Comparison of ENCODE assay signal across 9 mouse cellular contexts in genomic region chr9:57811793-57812733, GRCm38 (mm10). TPM values are rescaled to one million over a fixed set of nuclear protein-coding genes. Genes with fewer than 3 reads are reported as not detected.
A peak's percentile ranks its signal among the peaks of the same experiment; 100 is the strongest.
DNase-seq lines count a peak whose midpoint lies in the region; ATAC-seq and TF ChIP-seq lines count a peak whose summit lies in the region.
"Had no signal": no experiment of that assay in that cellular context is flagged by ENCODE, and none has a peak within 500 bp of the region (broad histone marks: within the 10 kb centered on the region; RNA-seq: fewer than 3 reads in every experiment).

No protein-coding gene starts in this region.

- H3K4me1 ChIP-seq in heart, embryonic 10.5 days = peaks cover 100% of the 10 kb centered on the region
- H3K4me1 ChIP-seq in midbrain, embryonic 10.5 days = peaks cover 88% of the 10 kb centered on the region
- H3K4me1 ChIP-seq in midbrain, postnatal 0 days (ENCODE audit: insufficient read depth, low read length) = peaks cover 24% of the 10 kb centered on the region; the same call in 1 of the 2 replicates
- peaks cover 67% of the 10 kb centered on the region for H3K4me1 ChIP-seq in hindbrain, embryonic 15.5 days (replicated peaks)
- peaks cover 4% of the 10 kb centered on the region; the same call in 1 of the 2 replicates for H3K4me1 ChIP-seq in stomach, postnatal 0 days (replicated peaks; ENCODE audit: control insufficient read depth, insufficient read depth)

- no peak for ATAC-seq in midbrain, postnatal 0 days (ENCODE audit: low FRiP score)
- ATAC-seq in hindbrain, embryonic 15.5 days (ENCODE audit: low FRiP score, low read depth) = no peak
- no peak for ATAC-seq in stomach, postnatal 0 days (ENCODE audit: low FRiP score, low TSS enrichment)

- DNase-seq in heart, embryonic 10.5 days (ENCODE audit: low spot score) = no peak
- DNase-seq in heart, adult 9 months (ENCODE audit: low spot score in 2 of 2) = no peak
- no peak for DNase-seq in midbrain, embryonic 10.5 days (ENCODE audit: low spot score)
- DNase-seq in midbrain, postnatal 0 days (ENCODE audit: low spot score) = no peak
- no peak for DNase-seq in stomach, postnatal 0 days (ENCODE audit: low spot score)
- DNase-seq in right cerebral cortex, adult 2 months (ENCODE audit: low spot score in 2 of 2) = no peak
- no peak for DNase-seq in ovary, adult 18-20 months (ENCODE audit: low spot score)

- no peaks in the 10 kb centered on the region for H3K27me3 ChIP-seq in heart, embryonic 10.5 days (ENCODE audit: insufficient read depth, poor library complexity, severe bottlenecking)
- H3K27me3 ChIP-seq in midbrain, embryonic 10.5 days (ENCODE audit: low read depth, poor library complexity, severe bottlenecking) = no peaks in the 10 kb centered on the region
- H3K27me3 ChIP-seq in midbrain, postnatal 0 days (ENCODE audit: insufficient read depth, low read length) = no peaks in the 10 kb centered on the region
- no peaks in the 10 kb centered on the region for H3K27me3 ChIP-seq in hindbrain, embryonic 15.5 days
- H3K27me3 ChIP-seq in stomach, postnatal 0 days (ENCODE audit: control insufficient read depth, insufficient read depth, low read length) = no peaks in the 10 kb centered on the region

- no peaks in the 10 kb centered on the region for H3K9me3 ChIP-seq in heart, embryonic 10.5 days
- H3K9me3 ChIP-seq in midbrain, embryonic 10.5 days (replicated peaks) = no peaks in the 10 kb centered on the region
- no peaks in the 10 kb centered on the region for H3K9me3 ChIP-seq in midbrain, postnatal 0 days (ENCODE audit: low read length)
- no peaks in the 10 kb centered on the region for H3K9me3 ChIP-seq in hindbrain, embryonic 15.5 days
- H3K9me3 ChIP-seq in stomach, postnatal 0 days (ENCODE audit: control insufficient read depth, low read length) = no peaks in the 10 kb centered on the region
- H3K9me3 ChIP-seq: limb, embryonic 15.5 days had no signal

- H3K4me2 ChIP-seq in midbrain, postnatal 0 days (ENCODE audit: low read depth, low read length, poor library complexity, severe bottlenecking) = no peak overlapping the region
- no peak overlapping the region for H3K4me2 ChIP-seq in hindbrain, embryonic 15.5 days
- H3K4me2 ChIP-seq in stomach, postnatal 0 days (replicated peaks; ENCODE audit: low read depth) = no peak overlapping the region
- H3K4me2 ChIP-seq: limb, embryonic 15.5 days had no signal

- WGBS in heart, embryonic 10.5 days = 11% methylated on average over 8 of the region's 8 CpGs
- WGBS in midbrain, embryonic 10.5 days = 38% methylated on average over 8 of the region's 8 CpGs
- 41% methylated on average over 8 of the region's 8 CpGs for WGBS in midbrain, postnatal 0 days
- WGBS in hindbrain, embryonic 15.5 days = 46% methylated on average over 8 of the region's 8 CpGs
- 56% methylated on average over 8 of the region's 8 CpGs for WGBS in stomach, postnatal 0 days

- peak overlapping the region; percentile 9; the same call in 1 of the 2 replicates for H3K4me3 ChIP-seq in heart, embryonic 10.5 days
- H3K4me3 ChIP-seq in midbrain, embryonic 10.5 days = no peak overlapping the region
- H3K4me3 ChIP-seq in midbrain, postnatal 0 days (ENCODE audit: low read depth, low read length) = no peak overlapping the region
- H3K4me3 ChIP-seq in hindbrain, embryonic 15.5 days = no peak overlapping the region
- no peak overlapping the region for H3K4me3 ChIP-seq in stomach, postnatal 0 days (ENCODE audit: low read depth, low read length)
- H3K4me3 ChIP-seq: limb, embryonic 15.5 days had no signal

- H3K36me3 ChIP-seq in heart, embryonic 10.5 days = peaks cover 31% of the 10 kb centered on the region
- H3K36me3 ChIP-seq in midbrain, embryonic 10.5 days = peaks cover 32% of the 10 kb centered on the region
- H3K36me3 ChIP-seq in midbrain, postnatal 0 days (ENCODE audit: insufficient read depth, low read length) = no peaks in the 10 kb centered on the region
- H3K36me3 ChIP-seq in hindbrain, embryonic 15.5 days = no peaks in the 10 kb centered on the region
- H3K36me3 ChIP-seq in stomach, postnatal 0 days (ENCODE audit: control insufficient read depth, insufficient read depth, low read length) = no peaks in the 10 kb centered on the region
- H3K36me3 ChIP-seq: limb, embryonic 15.5 days had no signal

- no peak overlapping the region for H3K9ac ChIP-seq in midbrain, postnatal 0 days (replicated peaks; ENCODE audit: low read length, poor library complexity, severe bottlenecking)
- H3K9ac ChIP-seq in hindbrain, embryonic 15.5 days = no peak overlapping the region
- no peak overlapping the region for H3K9ac ChIP-seq in stomach, postnatal 0 days (ENCODE audit: low read length)
- H3K9ac ChIP-seq: limb, embryonic 15.5 days had no signal

- TF ChIP-seq EP300 in stomach, postnatal 0 days (optimal IDR thresholded peaks at IDR 0.05) = no peak

- H3K27ac ChIP-seq in heart, embryonic 10.5 days = peak overlapping the region; percentile 75
- peak overlapping the region; percentile 15 for H3K27ac ChIP-seq in midbrain, embryonic 10.5 days (replicated peaks)
- H3K27ac ChIP-seq in midbrain, postnatal 0 days (ENCODE audit: low read depth, low read length) = no peak overlapping the region
- peak overlapping the region; percentile 40 for H3K27ac ChIP-seq in hindbrain, embryonic 15.5 days (replicated peaks)
- H3K27ac ChIP-seq in stomach, postnatal 0 days (replicated peaks) = no peak overlapping the region
- H3K27ac ChIP-seq: limb, embryonic 15.5 days had no signal

- no peak for TF ChIP-seq CTCF in midbrain, postnatal 0 days (IDR thresholded peaks at IDR 0.05)
- peak; percentile 10; the same call in 1 of the 2 replicates for TF ChIP-seq CTCF in stomach, postnatal 0 days (IDR thresholded peaks at IDR 0.05; ENCODE audit: low read depth)

RNA-seq across cellular contexts. Expression of gene Arid3b, which starts 24.5 kb away (rescaled TPM):
- polyA plus RNA-seq in heart, embryonic 10.5 days (2016; fragmentation: Nextera tagmentation; extraction: Ambion mirVana) = 59.7 and 60.2 TPM in 2 replicates
- polyA plus RNA-seq in midbrain, embryonic 10.5 days (2016; fragmentation: Nextera tagmentation; extraction: Ambion mirVana) = 40.2 and 41.0 TPM in 2 replicates
- total RNA-seq in midbrain, postnatal 0 days (2014; rRNA removed) = 4.9 and 5.3 TPM in 2 replicates
- polyA plus RNA-seq in midbrain, postnatal 0 days (2015; fragmentation: Nextera tagmentation; extraction: Ambion mirVana) = 3.7 and 4.6 TPM in 2 replicates
- polyA plus RNA-seq in hindbrain, embryonic 15.5 days (2015; fragmentation: Nextera tagmentation; extraction: Ambion mirVana) = 7.7 and 8.5 TPM in 2 replicates
- 2.3 and 3.0 TPM in 2 replicates for polyA plus RNA-seq in stomach, postnatal 0 days (2015; fragmentation: Nextera tagmentation; extraction: Ambion mirVana)

RNA-seq across cellular contexts. Expression of gene Clk3, which starts 46.4 kb away (rescaled TPM):
- polyA plus RNA-seq in heart, embryonic 10.5 days (2016; fragmentation: Nextera tagmentation; extraction: Ambion mirVana) = 70.6 and 79.7 TPM in 2 replicates
- polyA plus RNA-seq in midbrain, embryonic 10.5 days (2016; fragmentation: Nextera tagmentation; extraction: Ambion mirVana) = 100 and 106 TPM in 2 replicates
- 82.1 and 83.7 TPM in 2 replicates for total RNA-seq in midbrain, postnatal 0 days (2014; rRNA removed)
- polyA plus RNA-seq in midbrain, postnatal 0 days (2015; fragmentation: Nextera tagmentation; extraction: Ambion mirVana) = 53.4 and 54.3 TPM in 2 replicates
- polyA plus RNA-seq in hindbrain, embryonic 15.5 days (2015; fragmentation: Nextera tagmentation; extraction: Ambion mirVana) = 65.5 and 67.0 TPM in 2 replicates
- polyA plus RNA-seq in stomach, postnatal 0 days (2015; fragmentation: Nextera tagmentation; extraction: Ambion mirVana) = 29.4 and 38.0 TPM in 2 replicates

Comparison
In these comparisons a context has a peak if more than half of its experiments do, and no peak if none do; other contexts are left out.
1. H3K27ac ChIP-seq: peak in heart, embryonic 10.5 days (single experiment), midbrain, embryonic 10.5 days (single experiment) and hindbrain, embryonic 15.5 days (single experiment); none in midbrain, postnatal 0 days (single experiment) and stomach, postnatal 0 days (single experiment).